Mouse (Mus musculus) thymus, adult 18-20 months (tissue): ENCODE data around the gene Slc5a9.
"Not testable (repeated sequence)": the region's sequence is repeated elsewhere in the genome, so short reads cannot be mapped to it uniquely, and the experiment has no call there.

Experiments used
- DNase-seq, 2 experiments: peaks; one replicate each; pipeline ENCODE4 v3.0.0; 2022; ENCODE audit warnings: mixed read lengths in 2 of 2

Gene Slc5a9

DNA sequence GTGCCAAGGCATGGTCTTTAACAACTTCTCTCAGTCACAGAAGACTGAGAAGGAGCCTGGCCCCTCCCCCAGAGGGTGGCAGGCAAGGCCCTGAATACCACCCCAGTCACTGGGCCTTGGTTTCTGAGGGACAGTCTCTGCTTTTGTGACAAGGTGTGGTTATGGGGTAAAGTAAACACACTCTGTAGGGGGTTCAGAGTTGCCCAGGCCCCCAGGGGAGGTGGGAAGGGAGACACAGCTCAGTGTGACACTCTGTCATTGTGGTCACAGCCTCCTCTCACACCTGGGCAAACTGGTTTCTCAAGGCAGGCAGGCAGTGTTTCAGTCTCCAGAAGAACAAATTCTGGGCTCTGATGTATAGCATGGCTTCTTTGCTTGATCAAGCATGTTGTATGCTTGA, at the start of gene Slc5a9:
TSS of gene Slc5a9 (minus strand) at position 144 of the 400 bp plus-strand sequence.
- DNase-seq = no peak

DNA sequence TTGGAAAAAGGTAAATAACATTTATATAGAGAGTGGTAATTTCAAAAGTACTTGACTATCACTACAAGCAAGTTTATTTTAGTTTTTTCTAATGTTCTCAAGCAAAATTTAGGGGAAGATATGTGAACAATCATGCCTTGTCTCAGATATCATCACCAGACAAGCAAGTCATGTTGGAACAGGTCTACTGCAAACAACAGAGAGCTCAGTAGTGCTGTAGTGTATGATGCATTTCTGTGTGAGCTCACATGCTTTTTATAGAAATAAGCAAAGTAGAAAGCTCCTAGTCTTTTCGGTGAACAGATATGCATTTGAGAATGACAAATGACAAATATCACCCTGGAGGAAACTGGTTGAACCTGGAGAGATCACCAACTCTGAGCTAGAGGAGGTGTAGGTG, 16.4 kb upstream of the Slc5a9 start, which contains the start of gene Skint8:
TSS of gene Skint8 (plus strand) at position 301 of the 400 bp plus-strand sequence.
- no peak for DNase-seq

DNA sequence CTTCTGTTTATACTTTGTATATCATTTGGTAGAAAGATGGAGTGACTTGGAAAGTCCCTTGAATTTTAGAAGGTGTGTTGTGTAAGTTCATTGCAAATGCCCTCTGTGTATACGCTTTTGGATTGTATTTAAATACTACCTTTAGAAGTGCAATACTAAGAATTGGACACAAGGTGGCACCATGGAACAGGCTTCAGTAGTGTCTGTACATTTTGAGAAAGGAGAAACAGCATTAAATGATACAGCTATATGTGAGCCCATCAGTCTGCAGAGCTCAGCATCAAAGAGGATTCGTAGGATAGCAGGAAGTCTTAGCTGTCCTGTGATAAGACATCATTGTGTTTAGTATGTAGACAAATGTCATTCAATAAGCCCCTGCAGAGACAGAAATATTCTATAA, 5.2 kb upstream of the Slc5a9 start:
- DNase-seq = no peak

DNA sequence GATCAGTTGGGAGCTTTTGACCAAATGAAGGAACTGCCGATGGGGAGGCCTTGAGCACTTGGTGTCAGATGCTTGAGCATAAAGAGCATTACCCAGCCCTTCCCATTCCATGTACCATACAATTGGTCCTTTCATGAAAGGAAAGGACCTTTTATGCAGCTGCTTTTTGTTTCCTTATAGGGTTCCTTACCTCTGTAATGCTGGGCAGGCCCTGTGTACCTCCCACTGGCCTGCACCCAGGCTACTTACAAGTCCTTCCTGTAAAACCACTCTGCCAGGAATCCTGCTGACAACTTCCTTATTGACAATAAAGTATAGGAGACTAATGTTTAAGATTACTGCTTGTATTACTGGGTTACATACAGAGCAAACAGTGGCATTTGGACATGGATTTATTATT, 1.2 kb downstream of the Slc5a9 start:
- DNase-seq = no peak

DNA sequence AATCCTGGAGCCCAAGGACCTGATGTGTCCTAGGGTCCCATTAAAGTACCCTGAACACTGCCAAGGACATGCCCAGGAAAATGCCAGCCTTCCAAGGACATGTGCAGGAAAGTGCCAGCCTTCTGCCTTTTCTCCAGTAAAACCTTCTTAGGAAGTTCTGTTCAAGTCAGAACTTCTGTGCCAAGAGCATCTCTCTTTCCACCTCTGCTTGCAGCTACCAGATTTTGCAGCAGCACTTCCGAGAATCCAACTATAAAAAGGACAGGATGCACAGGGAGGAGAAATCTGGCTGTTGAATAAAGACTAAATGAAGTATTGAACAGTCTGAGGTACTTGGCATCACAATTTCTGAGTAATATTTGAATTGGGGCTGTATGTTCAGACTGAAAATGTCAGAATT, 2.2 kb downstream of the Slc5a9 start:
- DNase-seq = not testable (repeated sequence)

DNA sequence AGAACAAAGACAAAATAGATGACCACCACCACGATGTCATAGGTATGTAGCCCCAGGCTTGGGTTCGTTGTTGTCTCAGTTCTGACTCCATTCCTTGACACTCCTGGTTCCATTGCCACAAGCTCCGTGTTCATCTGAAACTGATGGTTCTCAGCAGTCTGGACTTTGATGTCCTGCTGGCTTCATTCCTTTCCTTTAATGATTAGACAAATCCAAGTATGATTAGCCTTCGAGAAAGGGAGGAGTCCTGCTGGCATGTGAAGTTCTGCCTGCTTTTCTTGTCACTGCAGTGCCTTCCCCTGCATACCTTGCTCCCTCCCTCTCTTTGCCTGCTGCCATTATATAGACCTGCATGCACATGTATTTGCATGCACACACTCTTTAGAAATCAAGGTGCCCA, 4.2 kb downstream of the Slc5a9 start:
- DNase-seq = no peak

DNA sequence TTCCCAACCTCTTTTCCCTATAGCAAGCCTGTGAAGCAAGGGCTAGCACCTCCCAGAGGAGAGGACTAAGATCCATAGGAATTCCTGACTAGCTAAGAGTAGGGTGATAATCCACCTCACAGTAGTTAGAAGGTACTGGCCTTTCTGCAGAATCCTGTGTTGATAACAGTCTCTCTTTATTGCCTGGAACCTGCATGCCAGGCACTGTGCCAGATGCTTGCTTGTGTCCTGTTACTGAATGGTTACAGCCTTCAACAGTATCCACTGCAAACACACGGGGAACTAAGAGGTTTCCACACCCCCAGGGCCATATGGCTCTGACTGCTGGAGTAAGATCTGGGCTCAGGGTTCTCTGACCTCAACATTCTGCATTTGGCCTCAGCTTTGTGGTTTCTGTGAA, 5.0 kb downstream of the Slc5a9 start:
- no peak for DNase-seq

DNA sequence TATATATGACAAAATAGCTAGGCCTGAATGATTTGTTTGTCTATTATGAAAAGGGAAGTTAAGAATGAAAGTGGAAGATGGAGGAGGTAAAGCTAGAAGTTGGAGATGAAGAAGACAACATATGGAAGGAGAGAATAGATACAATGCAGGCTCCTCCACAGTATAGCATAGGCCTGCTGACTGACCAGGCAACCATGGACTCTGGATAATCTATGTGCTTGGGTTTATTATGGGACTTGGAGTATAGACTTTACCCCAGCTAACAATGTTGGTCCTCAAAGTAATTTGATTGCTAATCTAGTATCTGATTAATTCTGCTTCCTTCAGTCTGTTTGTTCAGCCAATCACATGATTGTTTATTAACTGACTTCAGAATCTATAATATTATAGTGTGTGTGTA, 10.6 kb downstream of the Slc5a9 start:
- no peak for DNase-seq

DNA sequence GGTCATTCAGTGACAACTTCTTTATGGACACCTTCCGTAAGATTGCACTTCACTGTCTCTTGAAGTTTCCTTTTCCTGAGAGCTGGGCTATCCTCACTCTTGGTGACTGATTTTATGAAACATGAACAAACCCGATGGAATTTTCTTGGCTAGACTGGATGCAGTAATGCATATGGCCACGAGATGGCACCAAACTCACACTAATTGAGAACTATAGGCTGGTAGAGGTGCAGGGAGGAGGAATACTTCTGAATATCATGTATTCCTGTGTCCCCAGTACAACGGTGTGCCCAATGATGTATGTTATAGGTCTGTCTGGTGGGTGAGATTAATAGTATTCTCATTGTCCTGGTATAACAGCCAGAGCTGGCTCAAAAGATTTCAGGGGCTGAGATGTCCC, 16.1 kb downstream of the Slc5a9 start:
- peak in 1 of 2 experiments; percentile 23 for DNase-seq

DNA sequence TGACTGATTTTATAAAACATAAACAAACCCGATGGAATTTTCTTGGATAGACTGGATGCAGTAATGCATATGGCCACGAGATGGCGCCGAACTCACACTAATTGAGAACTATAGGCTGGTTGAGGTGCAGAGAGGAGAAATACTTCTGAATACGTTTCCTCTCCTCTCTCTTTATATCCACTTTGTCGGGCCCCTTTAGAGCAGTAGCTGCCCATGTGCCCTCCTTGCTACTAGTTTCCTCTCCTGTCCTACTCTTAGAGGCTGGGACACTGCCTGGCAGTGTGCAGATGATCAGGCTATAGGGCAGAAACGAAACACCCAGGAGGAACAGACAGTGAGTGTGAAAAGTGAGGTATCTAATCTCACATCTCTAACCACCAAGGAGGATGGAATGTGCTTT, 16.7 kb downstream of the Slc5a9 start:
- peak; percentile 14 to 41 for DNase-seq

DNA sequence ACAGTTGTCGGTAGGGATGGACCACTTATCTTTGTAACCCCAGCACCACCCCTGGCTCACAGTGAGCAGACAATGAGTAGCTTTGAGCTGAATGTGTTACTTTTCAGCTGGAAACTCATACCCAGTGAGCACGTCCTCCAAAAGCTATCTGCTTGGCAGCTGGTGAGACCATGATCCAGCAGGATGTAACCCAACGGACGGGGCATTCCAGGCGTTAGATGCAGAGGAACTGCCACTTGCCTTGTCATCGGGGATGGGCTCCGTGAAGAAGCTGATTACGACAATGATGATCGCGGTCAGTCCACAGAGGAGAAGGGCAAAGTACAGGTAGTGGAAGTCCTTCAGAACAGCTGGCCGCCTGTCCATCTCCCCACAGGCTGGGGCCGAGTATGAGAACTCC, 19.2 kb downstream of the Slc5a9 start:
- no peak for DNase-seq

DNA sequence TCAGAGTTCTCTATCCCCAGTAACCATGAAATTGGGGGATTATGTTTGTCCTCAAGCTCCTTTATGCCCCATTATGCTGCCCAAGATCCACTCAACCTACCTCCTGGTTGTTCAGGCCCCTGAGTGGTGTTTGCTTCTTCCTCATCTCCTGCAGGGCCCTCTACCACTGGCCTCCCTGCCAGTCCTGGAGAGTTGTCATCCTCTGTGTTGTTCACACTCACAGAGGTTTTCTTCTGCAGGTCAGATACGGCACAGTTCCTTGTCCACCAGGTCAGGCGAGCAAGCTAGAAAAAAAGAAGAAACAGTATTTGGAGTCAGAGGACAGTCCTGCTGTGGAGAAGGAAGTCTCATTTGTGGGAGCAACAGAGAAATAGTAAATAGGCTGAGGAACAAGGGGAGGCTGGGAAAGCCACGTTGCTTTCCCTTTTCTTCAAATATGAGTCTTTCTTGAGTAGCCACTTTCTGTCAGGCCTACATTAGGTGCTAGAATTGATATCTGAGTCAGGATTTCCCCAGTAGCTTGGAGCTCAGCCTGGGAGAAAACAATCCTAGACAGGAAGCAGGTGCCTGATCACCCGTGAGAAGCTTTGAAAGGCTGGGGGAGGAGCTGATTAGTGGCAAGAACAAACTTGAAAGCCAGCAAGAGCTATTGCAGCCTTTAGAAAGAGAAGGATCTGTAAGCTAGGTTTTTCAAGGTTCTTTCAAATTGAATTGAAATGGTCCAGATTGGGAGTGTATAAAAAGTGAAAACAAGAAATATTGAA, 22.4 kb downstream of the Slc5a9 start:
- DNase-seq = peak in 1 of 2 experiments; percentile 22

DNA sequence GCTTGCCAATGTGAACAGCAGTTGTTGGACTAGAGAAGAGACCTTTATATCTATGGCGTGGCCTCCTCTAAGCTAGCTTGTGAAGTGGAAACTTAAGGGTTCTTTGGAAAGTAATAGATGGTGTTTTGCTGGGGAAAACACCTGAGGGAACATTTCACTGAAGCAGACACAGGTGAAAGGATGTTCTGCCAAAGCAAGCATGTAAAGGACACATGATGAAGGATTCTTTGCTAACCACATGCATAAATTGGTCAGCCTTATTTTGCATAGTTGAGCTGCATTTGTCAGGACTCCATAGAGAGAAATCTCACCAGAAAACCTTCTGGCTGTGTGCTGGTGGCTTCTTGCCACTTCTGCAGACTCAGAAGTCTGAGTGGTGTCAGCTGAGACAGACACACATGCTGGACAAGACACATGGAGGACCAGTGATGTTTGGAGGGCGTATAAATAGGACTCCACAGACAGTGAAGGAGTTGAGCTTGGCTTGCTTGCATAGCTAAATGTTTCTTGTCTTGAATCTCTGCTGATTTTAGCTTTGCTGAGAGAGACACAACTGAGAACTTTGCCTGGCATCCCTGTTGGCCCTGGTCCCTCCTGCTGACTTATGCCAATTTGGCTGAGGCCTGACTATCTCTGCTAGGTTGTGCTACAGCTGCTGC, 34.8 kb downstream of the Slc5a9 start:
- no peak for DNase-seq

DNA sequence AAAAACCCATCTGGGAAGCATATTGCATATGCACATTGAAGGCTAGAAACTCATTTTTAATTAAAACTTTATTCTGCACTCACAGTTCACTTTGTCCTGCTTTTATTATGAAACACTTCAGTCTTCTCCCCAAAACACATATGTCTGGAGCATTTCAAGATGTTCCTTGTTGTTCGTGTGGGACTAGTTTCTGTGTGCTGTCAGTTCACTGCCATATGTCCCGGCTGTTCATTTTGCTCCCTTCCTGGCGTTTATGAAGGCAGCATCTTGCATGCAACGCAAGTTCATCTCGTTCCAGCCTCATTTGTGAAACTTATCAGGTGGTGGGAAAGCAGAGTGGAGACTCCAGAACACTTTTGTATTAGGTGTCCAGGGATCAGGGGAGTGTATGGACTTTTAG, 36.0 kb downstream of the Slc5a9 start:
- no peak for DNase-seq

DNA sequence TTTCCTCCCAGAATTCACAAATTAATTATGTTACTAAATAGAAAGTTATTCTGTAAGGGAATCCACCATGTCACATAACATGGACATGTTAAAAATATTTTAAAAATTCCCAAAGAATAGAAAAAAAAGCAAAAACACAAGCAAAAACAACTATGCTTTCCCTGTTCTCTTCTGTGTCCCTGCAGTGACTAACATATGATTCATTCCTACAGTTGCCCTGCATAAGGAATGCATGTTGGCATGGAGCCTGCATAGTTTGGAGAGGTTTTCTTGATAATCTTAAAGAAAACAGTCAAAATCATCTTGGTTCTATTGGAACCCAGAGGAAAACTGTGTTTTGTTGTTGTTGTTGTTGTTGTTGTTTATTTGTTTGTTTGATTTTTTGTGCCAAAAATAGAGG, 50.1 kb downstream of the Slc5a9 start:
- DNase-seq = no peak

DNA sequence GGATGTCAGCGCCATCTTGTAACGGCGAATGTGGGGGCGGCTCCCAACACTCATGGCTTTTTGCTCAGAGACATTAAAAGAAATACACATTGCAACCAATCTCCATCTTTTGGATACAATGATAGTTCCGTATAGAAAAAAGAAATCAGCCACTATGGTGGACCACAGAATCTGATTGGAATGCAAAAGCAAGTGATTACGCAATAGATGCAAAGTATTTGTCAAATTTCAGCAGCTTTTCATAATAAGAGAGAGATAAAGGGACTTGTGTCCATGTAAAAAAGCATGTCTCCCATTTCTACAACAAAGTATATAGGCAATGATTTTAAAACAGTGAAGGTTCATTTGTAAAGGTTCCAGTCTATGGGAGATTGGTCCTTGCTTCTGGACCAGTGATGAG, 63.8 kb downstream of the Slc5a9 start:
- no peak for DNase-seq
